Mouse (Mus musculus) CD4-positive helper T cell, adult 2 months (primary cell): ENCODE results near the gene Ntng1.

Source experiments
- DNase-seq: peaks from one replicate; pipeline ENCODE4 v3.0.0-alpha.2; 2012; ENCODE audit warnings: low read depth, missing footprints, low spot score

The Ntng1 gene

DNA sequence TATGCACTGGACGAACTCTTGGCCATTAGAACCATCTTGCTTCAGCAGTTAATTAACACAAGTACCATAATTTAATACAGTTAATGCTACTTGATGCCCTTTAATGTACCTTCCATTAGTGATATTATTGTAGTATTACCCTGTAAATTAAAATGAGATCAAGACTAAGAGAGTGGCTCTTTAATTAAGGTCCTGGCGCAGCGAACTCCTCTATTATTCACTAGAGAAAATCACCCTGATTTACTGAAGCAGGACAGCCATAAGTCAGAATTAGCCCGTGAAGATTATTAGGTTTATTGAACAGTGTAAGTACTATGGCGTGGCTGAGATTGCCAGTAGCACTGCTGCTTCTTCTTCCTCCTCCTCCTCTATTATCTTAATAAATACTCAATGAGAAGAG lies 212.8 kb downstream of the Ntng1 start:
- DNase-seq: no peak

DNA sequence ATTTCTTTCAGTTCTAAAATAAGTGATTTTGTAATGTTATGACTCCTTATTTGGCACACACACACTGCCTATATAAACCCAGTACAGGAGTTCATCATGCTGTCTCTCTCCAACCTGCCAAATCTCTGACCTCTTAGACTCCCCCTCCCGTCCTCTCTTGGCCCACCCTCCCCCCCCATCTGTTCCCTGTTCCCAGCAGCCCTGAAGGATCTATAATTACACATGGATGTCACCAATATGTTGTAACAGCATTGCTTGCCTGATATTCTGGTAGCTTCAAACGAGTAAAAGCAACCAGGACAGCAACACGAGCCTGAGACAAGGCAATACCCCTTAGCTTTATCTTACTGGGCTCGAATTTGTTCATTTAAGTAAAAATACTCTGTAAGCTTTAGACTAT lies 220.0 kb downstream of the Ntng1 start:
- no peak for DNase-seq

DNA sequence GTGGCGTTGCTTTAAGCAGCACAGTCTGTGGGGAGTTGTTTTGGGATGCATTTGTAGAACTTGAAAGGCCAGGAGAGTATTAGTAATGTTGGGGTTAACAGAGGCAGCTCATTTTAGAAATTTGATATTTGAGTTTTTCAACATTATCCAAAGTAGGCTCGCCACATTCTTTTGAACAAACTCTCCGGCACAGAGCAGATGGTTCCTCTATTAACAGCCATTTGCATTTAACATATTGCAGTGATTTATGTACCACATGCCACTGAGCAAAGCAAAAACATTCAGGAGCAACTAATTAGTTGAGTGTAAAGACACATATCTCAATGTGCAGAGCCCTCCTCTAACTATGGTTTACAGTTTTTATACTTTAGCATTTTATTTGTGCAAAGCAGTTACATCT lies 224.8 kb downstream of the Ntng1 start:
- no peak for DNase-seq

- no peak for DNase-seq
Observed at GRCm38 (mm10) chr3:109917926-109918694, 225.7 kb downstream of the Ntng1 start.

DNA sequence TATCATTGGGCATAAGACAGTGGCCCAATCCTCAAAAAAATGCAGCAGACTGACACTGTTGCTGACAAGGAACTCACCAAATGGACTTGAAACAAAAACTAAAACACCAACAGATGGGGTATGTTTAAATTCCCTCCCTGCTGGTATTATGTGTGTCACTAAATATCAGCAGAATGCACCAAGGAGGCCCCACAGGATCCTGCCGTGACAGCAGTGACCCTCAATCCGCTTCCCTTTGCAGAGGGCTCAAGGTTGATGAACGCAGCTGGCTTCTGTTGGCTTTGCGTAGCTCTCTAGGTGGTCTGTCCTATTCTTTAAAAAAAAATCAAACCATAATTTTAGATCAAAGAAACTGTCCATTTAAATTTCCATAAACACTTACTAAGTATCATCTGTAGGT lies 226.7 kb downstream of the Ntng1 start:
- no peak for DNase-seq

GRCm38 (mm10) chr3:109914226-109914625 lies 229.6 kb downstream of the Ntng1 start:
- DNase-seq: no peak

DNA sequence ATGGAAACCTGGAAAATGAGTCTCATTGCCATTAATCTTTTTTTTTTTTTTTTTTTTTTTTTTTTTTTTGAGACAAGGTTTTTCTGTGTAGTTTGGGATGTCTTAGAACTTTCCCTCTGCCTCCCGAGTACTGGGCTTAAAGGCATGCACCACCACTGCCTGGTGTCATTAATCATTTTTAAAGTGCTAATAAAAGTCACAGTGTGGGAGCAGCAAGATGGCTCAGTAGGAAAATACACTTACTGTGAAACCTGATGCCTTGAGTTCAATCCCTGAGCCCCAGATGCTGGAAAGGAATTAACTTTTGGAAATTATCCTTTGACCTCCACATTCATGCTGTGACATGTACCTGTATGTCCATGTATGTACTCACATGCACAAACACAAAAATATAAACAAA lies 253.2 kb downstream of the Ntng1 start:
- DNase-seq: no peak

DNA sequence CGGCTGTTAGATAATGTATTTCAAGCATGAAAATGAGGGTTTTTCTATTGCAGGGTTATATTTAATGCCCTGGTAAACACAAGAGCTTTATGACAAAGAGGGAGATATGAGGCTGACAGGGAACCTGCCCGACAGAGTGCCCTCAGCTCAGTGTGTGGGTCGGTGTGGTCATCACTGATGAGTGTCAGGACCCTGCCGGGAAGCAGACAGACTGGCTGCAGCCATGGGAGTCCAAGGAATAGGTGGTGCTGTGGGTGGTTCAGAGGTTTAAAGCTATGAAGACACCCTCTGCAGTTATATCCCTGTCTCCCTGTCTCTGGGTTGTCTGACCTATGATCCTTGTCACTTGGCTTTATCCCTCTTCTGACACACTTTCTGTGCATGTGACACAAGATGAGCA lies 258.1 kb downstream of the Ntng1 start:
- DNase-seq: no peak

- no peak for DNase-seq
Observed at GRCm38 (mm10) chr3:109879061-109879460, 264.8 kb downstream of the Ntng1 start.

DNA sequence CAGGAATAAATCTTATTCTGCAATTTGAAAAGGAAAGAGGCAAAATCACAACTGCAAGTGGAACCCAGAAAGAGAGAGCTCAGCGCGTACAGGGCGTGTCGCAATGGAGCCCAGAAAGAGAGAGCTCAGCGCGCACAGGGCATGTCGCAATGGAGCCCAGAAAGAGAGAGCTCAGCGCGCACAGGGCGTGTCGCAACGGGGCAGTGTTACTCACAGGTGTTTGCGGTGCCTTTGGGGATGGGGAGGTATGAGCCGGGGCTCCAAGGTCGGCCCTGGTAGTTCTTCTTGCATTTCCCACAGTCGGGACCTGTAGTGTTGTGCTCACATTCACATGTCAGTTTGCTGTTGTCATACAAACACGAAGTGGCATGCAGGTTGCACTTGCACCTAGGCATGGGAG lies 271.8 kb downstream of the Ntng1 start:
- DNase-seq: no peak

- no peak for DNase-seq
Observed at GRCm38 (mm10) chr3:109858276-109858675, 285.5 kb downstream of the Ntng1 start.

DNA sequence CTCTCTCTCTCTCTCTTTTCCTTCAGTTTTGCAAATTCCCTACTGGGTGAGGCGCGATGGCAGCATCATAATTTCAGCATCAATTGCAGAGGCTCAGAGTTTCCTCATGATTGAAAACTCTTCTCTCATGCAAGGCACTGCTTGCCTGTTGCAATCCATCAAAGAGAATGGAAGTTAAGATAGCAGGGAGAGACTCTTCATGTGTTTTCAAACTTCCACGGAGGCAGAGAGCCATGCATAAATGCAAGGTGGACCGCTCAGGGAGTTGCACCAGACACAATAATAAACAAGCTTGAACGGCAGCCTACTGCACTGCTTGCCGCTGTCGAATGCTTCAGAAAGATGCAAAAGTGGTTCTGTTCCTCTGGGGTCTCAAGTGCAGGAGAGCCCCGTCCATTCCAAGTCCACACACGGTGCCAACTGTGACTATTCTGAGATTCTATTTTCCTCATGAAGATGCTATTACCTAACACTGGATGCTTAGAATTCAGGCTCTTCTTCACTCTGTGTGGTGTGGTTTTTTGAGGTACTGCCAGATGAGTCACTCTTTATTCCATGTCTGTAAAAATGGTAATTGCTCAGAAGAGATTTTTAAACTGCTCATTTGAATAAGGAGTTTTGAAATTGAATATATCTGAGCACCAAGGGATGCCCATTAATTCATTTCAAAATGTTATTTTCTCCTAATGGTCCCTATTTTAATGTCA lies 289.2 kb downstream of the Ntng1 start:
- no peak for DNase-seq

DNA sequence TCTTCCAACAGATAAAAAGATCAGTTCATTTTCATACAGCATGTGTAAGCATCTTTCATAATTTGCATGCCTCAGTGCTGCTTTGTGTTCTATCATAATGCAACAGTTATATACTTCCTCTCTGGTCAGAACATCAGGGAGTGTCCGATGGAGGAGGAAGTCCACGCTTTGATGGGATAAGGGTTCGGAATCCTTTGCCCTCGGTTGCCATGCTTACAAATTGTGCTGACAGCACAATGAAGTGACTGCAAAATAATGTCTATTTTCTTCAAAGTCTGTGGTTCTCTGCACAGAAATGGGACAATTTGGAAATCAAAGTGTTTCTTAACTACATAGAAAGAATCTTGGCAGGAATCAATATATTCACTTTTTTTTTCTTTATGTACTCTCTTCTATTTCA lies 297.2 kb downstream of the Ntng1 start:
- no peak for DNase-seq

GRCm38 (mm10) chr3:109825806-109826205 lies 318.0 kb downstream of the Ntng1 start:
- DNase-seq: no peak

DNA sequence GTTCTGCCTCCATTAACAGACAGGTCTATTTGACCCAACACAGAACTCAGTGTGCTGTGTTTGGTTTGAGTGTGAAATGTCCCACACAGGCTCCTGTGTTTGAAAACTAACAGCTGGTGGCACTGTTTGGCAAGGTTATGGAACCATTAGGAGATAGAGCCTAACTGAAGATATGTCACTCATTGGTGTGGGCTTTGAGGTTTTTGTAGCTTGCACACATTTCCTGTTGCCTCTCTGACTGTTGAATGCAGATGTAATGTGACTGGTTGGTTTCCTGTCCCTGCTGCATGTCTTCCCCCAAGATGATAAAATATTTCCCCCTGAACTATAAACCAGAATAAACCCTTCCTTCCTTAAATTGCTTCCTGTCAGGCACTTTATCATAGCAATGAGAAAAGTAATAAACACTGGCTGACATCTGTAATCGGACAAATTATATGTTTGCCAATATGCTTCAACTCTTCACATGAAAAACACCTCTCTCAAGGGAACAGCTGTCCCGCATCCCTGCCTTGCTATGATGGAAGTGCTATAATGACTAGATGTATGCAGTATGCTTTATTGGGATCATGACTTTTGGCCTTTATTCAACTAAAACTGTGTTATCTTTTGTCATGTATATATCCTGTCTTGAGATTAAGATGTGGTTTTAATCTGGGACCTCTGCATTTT lies 320.9 kb downstream of the Ntng1 start:
- DNase-seq: no peak

- DNase-seq: no peak
Observed at GRCm38 (mm10) chr3:109818821-109819685, 324.8 kb downstream of the Ntng1 start.

- no peak for DNase-seq
Observed at GRCm38 (mm10) chr3:109809065-109809464, 334.7 kb downstream of the Ntng1 start.

- DNase-seq: no peak
Observed at GRCm38 (mm10) chr3:109807211-109807934, 336.4 kb downstream of the Ntng1 start.

- no peak for DNase-seq
Observed at GRCm38 (mm10) chr3:109804145-109804544, 339.7 kb downstream of the Ntng1 start.

- no peak for DNase-seq
Observed at GRCm38 (mm10) chr3:109803616-109804015, 340.2 kb downstream of the Ntng1 start.

- DNase-seq: no peak
Observed at GRCm38 (mm10) chr3:109797354-109797753, 346.5 kb downstream of the Ntng1 start.
